Mouse (Mus musculus) embryonic facial prominence, embryonic 14.5 days (tissue): ENCODE measurements around the gene Siglech. TPM values are rescaled to one million over a fixed set of nuclear protein-coding genes. Genes with fewer than 3 reads are reported as not detected.

Source experiments
- ATAC-seq: fragments of 200-750 bp; cut with Nextera tagmentation; 2 replicates; pipeline ENCODE4 v1.8.0; 2017; ENCODE audit warnings: low read depth, moderate number of reproducible peaks, moderate TSS enrichment
- DNase-seq: peaks from one replicate; pipeline ENCODE4 v3.0.0-alpha.2; 2015; ENCODE audit warnings: low spot score
- H3K27ac ChIP-seq: fragments of 300-500 bp; sonication (generic); replicated peaks from 2 replicates; pipeline ENCODE4 v1.5.1; 2014; ENCODE audit warnings: low read depth, mild to moderate bottlenecking, low read length, moderate library complexity
- H3K27me3 ChIP-seq: fragments of 300-500 bp; sonication (generic); replicated peaks from 2 replicates; pipeline ENCODE4 v1.6.1; 2014; ENCODE audit warnings: low read length; ENCODE audit not compliant: control insufficient read depth, insufficient read depth
- H3K36me3 ChIP-seq: fragments of 300-500 bp; sonication (generic); 2 replicates; pipeline ENCODE4 v1.6.1; 2014; ENCODE audit warnings: low read length, mixed read lengths; ENCODE audit not compliant: control insufficient read depth, insufficient read depth
- H3K4me1 ChIP-seq: fragments of 300-500 bp; sonication (generic); 2 replicates; pipeline ENCODE4 v1.6.1; 2014; ENCODE audit warnings: antibody characterized with exemption, low read length; ENCODE audit not compliant: control insufficient read depth, insufficient read depth
- H3K4me2 ChIP-seq: fragments of 300-500 bp; sonication (generic); 2 replicates; pipeline ENCODE4 v1.6.1; 2014; ENCODE audit warnings: low read depth, mild to moderate bottlenecking, low read length, moderate library complexity, mixed read lengths
- H3K4me3 ChIP-seq: fragments of 300-500 bp; sonication (generic); 2 replicates; pipeline ENCODE4 v1.5.1; 2014; ENCODE audit warnings: low read depth, mild to moderate bottlenecking, low read length
- H3K9ac ChIP-seq: fragments of 300-500 bp; sonication (generic); 2 replicates; pipeline ENCODE4 v1.6.1; 2014; ENCODE audit warnings: low read depth, mild to moderate bottlenecking, low read length, moderate library complexity, mixed read lengths
- H3K9me3 ChIP-seq: fragments of 300-500 bp; sonication (generic); 2 replicates; pipeline ENCODE4 v1.6.1; 2016; ENCODE audit warnings: low read length; ENCODE audit not compliant: control insufficient read depth
- WGBS: fragments of 180-500 bp; shearing (Covaris S2); extraction: QIAGEN DNeasy Blood & Tissue Kit; methylation state at CpG from one replicate; pipeline ENCODE4 v1.1.7; 2014; 5-methylcytosine and 5-hydroxymethylcytosine counted together
- polyA plus RNA-seq: library from polyadenylated mRNA; unstranded; fragments of >200 nt; fragmentation: Nextera tagmentation; extraction: Ambion mirVana; gene quantifications from 2 replicates; pipeline ENCODE4 v1.2.1, GENCODE M21; 2014

The Siglech gene
- polyA plus RNA-seq = 1.1 and 1.2 TPM in 2 replicates

DNA sequence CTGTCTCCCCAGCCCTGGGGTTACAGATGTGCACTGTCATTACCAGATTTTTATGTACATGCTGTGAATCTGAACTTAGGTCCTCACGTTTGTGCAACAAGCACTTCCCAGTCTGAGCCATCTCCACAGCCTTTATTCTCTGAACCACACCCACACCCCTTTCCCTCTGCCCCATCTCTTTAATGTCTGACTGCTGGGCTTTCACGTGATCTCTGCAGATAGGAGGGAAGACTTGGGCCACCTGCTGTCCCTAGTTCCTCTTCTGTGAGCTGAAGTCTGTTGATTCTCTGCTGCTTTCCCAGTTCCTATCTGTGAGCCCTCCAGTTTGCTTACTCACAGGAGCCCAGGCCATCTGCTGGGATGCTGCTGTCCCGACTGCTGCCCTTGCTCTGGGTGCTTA is at the start of gene Siglech:
Gene Siglech, plus strand, starts transcription at position 253 of the 400 bp plus-strand sequence.
- H3K4me1 ChIP-seq = no peaks in the 10 kb centered on the region
- no peak within 1 kb of the TSS for H3K27ac ChIP-seq
- no peaks in the 10 kb centered on the region for H3K9me3 ChIP-seq
- no peak within 1 kb of the TSS for H3K9ac ChIP-seq
- no peaks in the 10 kb centered on the region for H3K27me3 ChIP-seq
- DNase-seq (no peak), ATAC-seq (no peak)
- WGBS = 27% methylated on average over 3 of the region's 3 CpGs
- no peak within 1 kb of the TSS for H3K4me2 ChIP-seq
- no peaks in the 10 kb centered on the region for H3K36me3 ChIP-seq
- no peak within 1 kb of the TSS for H3K4me3 ChIP-seq

DNA sequence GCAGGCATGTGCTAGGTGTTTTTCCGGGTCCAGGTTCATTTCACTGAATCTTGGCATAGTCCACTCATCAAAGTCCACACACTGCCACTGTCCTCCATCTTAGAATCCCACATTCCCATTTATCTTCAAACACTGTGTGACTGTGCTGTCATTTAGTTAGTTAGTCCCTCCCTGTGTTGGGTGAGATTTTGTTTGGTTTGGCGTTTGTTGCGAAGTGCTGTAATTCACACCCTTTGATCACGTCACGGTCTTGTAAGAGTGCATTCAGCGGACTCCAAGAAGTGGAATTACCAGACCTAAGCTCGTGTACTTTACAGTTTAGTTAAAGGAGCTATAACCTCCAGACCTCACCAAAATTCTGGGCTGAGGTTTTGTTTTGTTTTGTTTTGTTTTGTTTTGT is 45.3 kb upstream of the Siglech start:
- Histone ChIP-seq H3K4me3 (no peak overlapping the region), H3K36me3 (no peaks in the 10 kb centered on the region), H3K9me3 (no peaks in the 10 kb centered on the region), H3K9ac (no peak overlapping the region), H3K4me2 (no peak overlapping the region), H3K27me3 (no peaks in the 10 kb centered on the region), H3K4me1 (no peaks in the 10 kb centered on the region), H3K27ac (no peak overlapping the region)
- 68% methylated on average over 7 of the region's 7 CpGs for WGBS
- peak; percentile 23 for DNase-seq
- no peak for ATAC-seq

DNA sequence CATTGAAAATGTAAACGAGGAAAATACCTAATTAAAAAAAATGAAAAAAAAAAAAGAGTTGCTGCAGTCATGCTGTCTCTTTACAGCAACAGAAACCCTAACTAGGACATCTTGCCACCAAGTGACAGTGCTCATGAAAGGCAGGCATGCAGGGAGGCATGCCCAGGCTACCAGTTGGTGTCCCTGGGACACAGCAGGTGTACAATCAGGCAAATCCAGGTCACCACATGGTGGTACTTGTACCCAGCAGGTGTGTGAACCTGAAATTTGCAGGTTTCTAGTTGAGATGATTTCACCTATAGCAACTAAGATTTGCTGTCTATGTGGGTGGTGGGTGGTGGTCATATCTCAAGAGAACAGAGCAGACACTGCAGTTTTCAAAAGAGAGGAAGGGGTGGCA is 39.1 kb upstream of the Siglech start:
- WGBS = 62% methylated on average over 1 of the region's 1 CpGs
- no peaks in the 10 kb centered on the region for H3K36me3 ChIP-seq
- no peak overlapping the region for H3K9ac ChIP-seq
- no peak for DNase-seq
- no peak for ATAC-seq
- H3K27ac ChIP-seq = no peak overlapping the region
- H3K4me3 ChIP-seq = no peak overlapping the region
- no peaks in the 10 kb centered on the region for H3K4me1 ChIP-seq
- H3K4me2 ChIP-seq = no peak overlapping the region
- H3K27me3 ChIP-seq = no peaks in the 10 kb centered on the region; the same call in 1 of the 2 replicates
- H3K9me3 ChIP-seq = no peaks in the 10 kb centered on the region

DNA sequence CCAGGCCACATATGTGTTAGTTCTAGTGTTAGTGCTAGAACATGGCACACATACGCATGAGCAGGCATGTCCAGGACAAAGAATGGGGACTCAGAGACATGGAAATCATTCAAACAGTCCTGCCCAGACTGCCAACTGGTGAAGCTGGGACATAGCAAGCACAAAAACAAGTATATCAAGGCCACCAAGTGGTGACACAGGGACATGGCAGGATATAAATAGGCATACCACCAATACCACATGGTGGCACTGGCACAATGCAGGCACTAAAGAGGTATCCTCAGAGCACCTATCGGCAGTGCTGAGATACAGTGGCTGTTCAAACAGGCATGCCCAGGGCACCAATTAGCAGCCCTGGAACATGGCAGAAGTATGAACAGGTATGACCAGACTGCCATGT is 33.5 kb upstream of the Siglech start:
- no peak for ATAC-seq
- Histone ChIP-seq H3K9ac (no peak overlapping the region), H3K27me3 (no peaks in the 10 kb centered on the region; the same call in 1 of the 2 replicates), H3K27ac (no peak overlapping the region), H3K4me1 (no peaks in the 10 kb centered on the region), H3K9me3 (no peaks in the 10 kb centered on the region), H3K36me3 (no peaks in the 10 kb centered on the region), H3K4me3 (no peak overlapping the region), H3K4me2 (no peak overlapping the region)
- no peak for DNase-seq
- 79% methylated on average over 2 of the region's 2 CpGs for WGBS

DNA sequence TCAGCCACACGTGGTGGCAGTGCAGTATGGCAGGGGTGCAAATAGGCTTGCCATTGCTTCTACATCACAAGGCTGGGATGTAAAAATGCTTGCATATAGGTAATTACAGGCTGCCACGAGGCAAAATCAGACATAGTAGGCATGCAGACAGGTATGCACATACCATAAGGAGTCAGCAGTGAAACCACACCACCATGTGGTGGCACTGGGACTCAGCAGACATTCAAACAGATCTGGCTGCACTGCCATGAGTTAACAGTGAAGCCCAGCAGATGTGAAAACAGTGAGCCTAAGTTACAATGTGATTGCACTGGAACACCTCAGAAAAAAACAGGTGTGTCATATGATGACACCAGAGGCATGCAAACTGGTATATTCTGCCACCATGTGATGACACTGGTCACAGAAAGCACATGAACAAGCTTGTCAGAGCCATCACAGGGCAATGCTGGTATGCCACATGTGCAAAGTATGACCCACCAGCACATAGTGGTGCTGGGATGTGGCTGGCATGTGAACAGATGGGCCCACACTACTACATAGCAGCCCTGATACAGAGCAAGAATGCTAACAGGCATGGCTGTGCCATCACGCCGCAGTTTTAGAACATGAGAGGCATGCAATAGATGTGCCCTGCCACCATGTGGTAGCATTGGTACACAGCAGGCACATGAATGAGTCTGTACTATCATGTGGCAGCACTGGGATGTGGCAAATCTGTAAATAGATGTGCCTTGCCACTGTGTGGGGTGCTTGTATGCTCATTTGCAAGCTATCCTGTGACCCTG is 30.7 kb upstream of the Siglech start:
- H3K4me3 ChIP-seq = no peak overlapping the region
- no peaks in the 10 kb centered on the region for H3K36me3 ChIP-seq
- peak; percentile 14 for DNase-seq
- no peak overlapping the region for H3K27ac ChIP-seq
- H3K9ac ChIP-seq = no peak overlapping the region
- 53% methylated on average over 4 of the region's 4 CpGs for WGBS
- no peaks in the 10 kb centered on the region for H3K9me3 ChIP-seq
- ATAC-seq = peak; percentile 57; the same call in 1 of the 2 replicates
- no peaks in the 10 kb centered on the region for H3K4me1 ChIP-seq
- H3K27me3 ChIP-seq = no peaks in the 10 kb centered on the region
- H3K4me2 ChIP-seq = no peak overlapping the region

DNA sequence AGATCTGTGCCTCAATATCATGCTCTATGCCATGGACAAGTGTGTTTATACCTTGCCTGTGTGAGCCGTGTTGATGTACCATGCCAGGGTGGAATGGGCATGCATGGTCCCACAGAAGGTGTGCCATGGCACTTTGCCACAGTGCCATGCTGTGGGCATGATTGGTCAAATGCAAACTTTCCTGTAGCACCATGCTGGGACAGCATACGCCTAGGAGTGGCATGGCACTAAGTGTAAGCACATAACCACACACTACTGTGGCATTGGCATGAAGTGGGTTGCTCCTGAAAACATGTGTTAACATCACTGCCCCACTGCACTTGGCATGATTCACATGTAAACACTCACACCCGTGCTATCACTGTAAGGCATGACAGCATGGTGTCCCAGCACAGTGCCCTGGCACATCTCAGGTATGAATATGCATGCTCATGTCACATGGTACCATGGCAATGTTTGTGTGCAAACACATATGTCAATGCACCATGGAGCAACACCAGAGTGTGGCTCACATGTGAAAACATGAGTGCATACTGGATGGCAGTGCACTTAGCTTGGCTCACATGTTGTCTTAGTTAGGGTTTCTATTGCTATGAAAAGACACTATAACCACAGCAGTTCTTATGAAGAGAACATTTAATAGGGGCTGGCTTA is 24.2 kb upstream of the Siglech start:
- Histone ChIP-seq H3K27ac (no peak overlapping the region), H3K36me3 (no peaks in the 10 kb centered on the region), H3K9ac (no peak overlapping the region), H3K9me3 (no peaks in the 10 kb centered on the region), H3K27me3 (no peaks in the 10 kb centered on the region), H3K4me3 (no peak overlapping the region), H3K4me1 (no peaks in the 10 kb centered on the region), H3K4me2 (no peak overlapping the region)
- ATAC-seq (no peak), DNase-seq (no peak)
- WGBS = 85% methylated on average over 3 of the region's 3 CpGs

DNA sequence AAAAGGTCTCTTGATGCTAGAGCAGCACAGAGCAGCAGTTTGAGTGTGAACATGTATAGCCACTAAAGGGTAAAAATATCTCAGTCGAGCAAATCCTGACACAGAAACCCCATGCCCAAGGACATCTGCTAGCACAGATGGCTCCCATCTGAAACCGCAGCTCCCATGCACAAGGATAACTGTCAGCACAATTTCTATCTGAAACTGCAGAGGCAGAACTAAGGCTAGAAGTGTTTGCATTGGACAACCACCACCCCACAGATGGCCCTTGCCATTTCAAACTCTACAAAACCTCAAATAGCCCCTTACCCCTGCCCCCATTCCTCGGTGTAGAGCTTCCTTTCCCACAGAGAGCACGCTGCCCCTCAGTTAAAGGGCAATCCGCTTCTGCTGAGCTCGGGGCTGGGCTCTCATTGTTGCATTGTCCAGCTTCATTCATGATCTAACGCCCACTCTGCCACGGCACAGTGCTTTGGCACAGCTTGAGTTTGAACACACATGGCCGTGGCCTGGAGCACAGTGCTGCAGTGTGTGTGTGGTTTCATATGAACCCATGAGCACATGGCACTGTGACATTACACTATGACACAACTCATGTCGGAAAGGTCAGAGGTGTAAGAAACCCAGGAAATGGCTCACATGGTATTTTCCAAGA is 23.3 kb upstream of the Siglech start:
- 55% methylated on average over 10 of the region's 10 CpGs for WGBS
- no peaks in the 10 kb centered on the region for H3K36me3 ChIP-seq
- H3K4me3 ChIP-seq = no peak overlapping the region
- H3K4me2 ChIP-seq = no peak overlapping the region
- no peaks in the 10 kb centered on the region for H3K4me1 ChIP-seq
- H3K9me3 ChIP-seq = no peaks in the 10 kb centered on the region
- no peaks in the 10 kb centered on the region for H3K27me3 ChIP-seq
- H3K9ac ChIP-seq = no peak overlapping the region
- no peak overlapping the region for H3K27ac ChIP-seq
- DNase-seq = peak; percentile 59
- ATAC-seq = 0 out of 2 replicates have a peak, but pooled peaks have one; percentile 44

DNA sequence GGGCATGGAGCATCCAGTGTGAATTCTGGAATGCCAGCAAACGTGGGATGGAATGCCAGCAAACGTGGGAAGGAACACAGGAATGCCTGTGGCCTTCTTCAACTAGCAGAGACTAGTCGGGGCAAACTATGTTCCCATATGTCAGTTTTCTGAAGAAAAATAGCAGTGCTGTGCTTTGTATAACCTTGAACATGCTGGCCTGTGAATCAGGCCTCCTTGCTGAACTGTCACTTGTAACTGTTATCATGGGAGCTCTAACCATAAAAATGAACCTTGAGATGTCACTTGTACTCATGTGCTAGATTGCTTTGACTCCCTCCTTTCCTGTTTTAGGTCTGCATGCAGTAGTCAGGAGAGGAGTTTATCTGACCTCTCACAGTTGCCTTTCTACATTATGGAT is 17.1 kb upstream of the Siglech start:
- ATAC-seq = no peak
- no peaks in the 10 kb centered on the region for H3K4me1 ChIP-seq
- no peak overlapping the region for H3K9ac ChIP-seq
- no peaks in the 10 kb centered on the region for H3K36me3 ChIP-seq
- H3K4me3 ChIP-seq = no peak overlapping the region
- no peaks in the 10 kb centered on the region for H3K9me3 ChIP-seq
- no peak overlapping the region for H3K4me2 ChIP-seq
- no peak for DNase-seq
- no peak overlapping the region for H3K27ac ChIP-seq
- no peaks in the 10 kb centered on the region for H3K27me3 ChIP-seq
- WGBS = 69% methylated on average over 3 of the region's 3 CpGs
